Mouse (Mus musculus): ENCODE data around the gene Rasl10b. TPM values are rescaled to one million over a fixed set of nuclear protein-coding genes. Genes with fewer than 3 reads are reported as not detected.

Gene Rasl10b
- polyA plus RNA-seq, 1 experiment from 2014 or later = 17.7 TPM

Other genes with a start within 250 kb of the Rasl10b start
- 0.13 TPM in 1 of 2 replicates, not detected in the other for gene Slfn4, start 234.0 kb upstream of the Rasl10b start, polyA plus RNA-seq (2016; fragmentation: Nextera tagmentation; extraction: Ambion mirVana)
- gene Slfn3, start 217.8 kb upstream of the Rasl10b start, polyA plus RNA-seq (2016; fragmentation: Nextera tagmentation; extraction: Ambion mirVana) = 0.66 and 0.68 TPM in 2 replicates
- 0.87 and 1.1 TPM in 2 replicates for gene Slfn14, start 122.4 kb upstream of the Rasl10b start, polyA plus RNA-seq (2016; fragmentation: Nextera tagmentation; extraction: Ambion mirVana)
- 113 and 128 TPM in 2 replicates for gene Ap2b1, start 110.1 kb upstream of the Rasl10b start, polyA plus RNA-seq (2016; fragmentation: Nextera tagmentation; extraction: Ambion mirVana)
- 16.4 and 19.8 TPM in 2 replicates for gene Pex12, start 106.6 kb upstream of the Rasl10b start, polyA plus RNA-seq (2016; fragmentation: Nextera tagmentation; extraction: Ambion mirVana)
- 0.59 and 0.76 TPM in 2 replicates for gene Gas2l2, start 20.3 kb downstream of the Rasl10b start, polyA plus RNA-seq (2016; fragmentation: Nextera tagmentation; extraction: Ambion mirVana)
- gene 1700020L24Rik, start 28.5 kb downstream of the Rasl10b start, polyA plus RNA-seq (2016; fragmentation: Nextera tagmentation; extraction: Ambion mirVana) = 0.30 and 0.45 TPM in 2 replicates
- gene Mmp28, start 53.9 kb downstream of the Rasl10b start, polyA plus RNA-seq (2016; fragmentation: Nextera tagmentation; extraction: Ambion mirVana) = 3.2 and 3.5 TPM in 2 replicates
- 13.9 and 14.9 TPM in 2 replicates for gene Taf15, start 63.9 kb downstream of the Rasl10b start, polyA plus RNA-seq (2016; fragmentation: Nextera tagmentation; extraction: Ambion mirVana)
- gene Heatr9, start 113.0 kb downstream of the Rasl10b start, polyA plus RNA-seq (2016; fragmentation: Nextera tagmentation; extraction: Ambion mirVana) = not detected in 2 replicates
- not detected in 2 replicates for gene Ccl5, start 121.4 kb downstream of the Rasl10b start, polyA plus RNA-seq (2016; fragmentation: Nextera tagmentation; extraction: Ambion mirVana)
- 1.3 and 1.7 TPM in 2 replicates for gene Ccl9, start 169.5 kb downstream of the Rasl10b start, polyA plus RNA-seq (2016; fragmentation: Nextera tagmentation; extraction: Ambion mirVana)
- gene Ccl6, start 183.9 kb downstream of the Rasl10b start, polyA plus RNA-seq (2016; fragmentation: Nextera tagmentation; extraction: Ambion mirVana) = 0.81 and 1.8 TPM in 2 replicates
- not detected in 2 replicates for gene Rpl9-ps1, start 236.5 kb downstream of the Rasl10b start, polyA plus RNA-seq (2016; fragmentation: Nextera tagmentation; extraction: Ambion mirVana)
- 1.2 and 1.3 TPM in 2 replicates for gene Ccl3, start 240.2 kb downstream of the Rasl10b start, polyA plus RNA-seq (2016; fragmentation: Nextera tagmentation; extraction: Ambion mirVana)